Mouse (Mus musculus) lung, postnatal 0 days (tissue): Measurements from ENCODE around the gene Eif3b.

Experiments
- CTCF ChIP-seq: IDR thresholded peaks from 2 replicates; pipeline ENCODE4 v1.5.1; 2016; ENCODE audit warnings: antibody characterized with exemption, mild to moderate bottlenecking
- EP300 ChIP-seq: IDR thresholded peaks from 2 replicates; pipeline ENCODE4 v1.6.1; 2016; ENCODE audit warnings: antibody characterized with exemption, mild to moderate bottlenecking, control low read depth

- no peak for TF ChIP-seq CTCF
- no peak for TF ChIP-seq EP300
These were observed 31.9 kb upstream of the Eif3b start for GRCm38 (mm10) chr5:140387236-140387635.
